Mouse (Mus musculus) embryonic fibroblast, embryonic 13.5 days (primary cell): Measurements from ENCODE around the gene Dolpp1.
A peak's percentile ranks its signal among the peaks of the same experiment; 100 is the strongest.

ENCODE experiments used
- CTCF ChIP-seq: IDR thresholded peaks from 2 replicates; pipeline ENCODE4 v1.5.1; 2011; ENCODE audit warnings: mild to moderate bottlenecking, control low read depth, low read length, moderate library complexity, borderline replicate concordance; ENCODE audit not compliant: insufficient read depth
- POLR2A ChIP-seq: IDR thresholded peaks from 2 replicates; pipeline ENCODE4 v1.6.1; 2011; ENCODE audit warnings: low read depth, mild to moderate bottlenecking, control low read depth, low read length, moderate library complexity

DNA sequence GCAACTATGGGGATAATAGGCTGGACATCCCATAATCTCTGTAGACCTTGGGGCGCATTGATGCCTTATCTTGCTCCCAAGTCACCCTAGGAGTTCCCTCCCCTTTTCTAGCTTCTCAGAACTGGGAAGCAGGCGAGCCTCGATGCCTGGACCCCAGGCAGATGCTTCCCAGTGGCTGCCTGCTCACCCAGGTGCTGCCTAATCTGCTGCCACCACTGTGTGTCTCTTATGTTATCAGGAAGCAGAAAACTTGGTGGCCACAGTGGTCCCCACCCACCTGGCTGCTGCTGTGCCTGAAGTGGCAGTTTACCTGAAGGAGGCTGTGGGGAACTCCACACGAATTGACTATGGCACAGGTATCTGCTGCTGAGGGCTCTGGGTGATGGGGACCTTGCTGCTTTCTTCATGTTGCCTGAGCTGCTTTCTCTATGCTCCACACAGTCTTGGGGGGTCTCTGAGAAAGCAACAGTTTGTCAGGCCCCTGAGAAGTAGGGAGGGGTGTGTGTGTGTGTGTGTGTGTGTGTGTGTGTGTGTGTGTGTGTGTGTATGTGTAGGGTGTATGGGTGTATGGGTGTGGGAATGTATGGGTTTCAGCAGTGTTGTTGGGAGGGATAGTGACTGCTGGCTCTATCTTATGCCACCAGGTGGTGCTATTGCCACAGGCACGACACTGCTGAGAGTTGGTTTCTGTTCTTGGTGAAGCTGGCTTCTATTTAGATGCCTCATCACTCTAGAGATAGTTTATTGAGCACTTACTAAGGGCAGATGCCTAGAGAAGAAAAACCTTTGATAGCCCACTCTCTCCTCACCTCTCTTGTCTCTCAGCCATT lies 43.5 kb downstream of the Dolpp1 start:
- no peak for TF ChIP-seq POLR2A
- TF ChIP-seq CTCF: peak; percentile 93
